Mouse (Mus musculus) limb, embryonic 12.5 days (tissue): ENCODE measurements around the gene Nxt1. TPM values are rescaled to one million over a fixed set of nuclear protein-coding genes. Genes with fewer than 3 reads are reported as not detected.

Experiments used
- polyA plus RNA-seq: library from polyadenylated mRNA; unstranded; fragments of >200 nt; fragmentation: Nextera tagmentation; extraction: Ambion mirVana; gene quantifications from 2 replicates; pipeline ENCODE4 v1.2.1, GENCODE M21; 2016

Gene Nxt1
- polyA plus RNA-seq, 1 experiment from 2014 or later: 117 TPM

Other genes with a start within 250 kb of the Nxt1 start
- gene Cd93, start 229.0 kb upstream of the Nxt1 start, polyA plus RNA-seq: 5.6 and 6.2 TPM in 2 replicates
- gene Gzf1, start 8.4 kb downstream of the Nxt1 start, polyA plus RNA-seq: 25.5 and 26.8 TPM in 2 replicates
- gene Napb, start 59.9 kb downstream of the Nxt1 start, polyA plus RNA-seq: 4.7 TPM in 2 replicates
- not detected in 2 replicates for gene Cstl1, start 77.8 kb downstream of the Nxt1 start, polyA plus RNA-seq
- not detected in 2 replicates for gene Cst11, start 98.9 kb downstream of the Nxt1 start, polyA plus RNA-seq
- not detected in 2 replicates for gene 8030411F24Rik, start 109.4 kb downstream of the Nxt1 start, polyA plus RNA-seq
- gene Cst12, start 116.8 kb downstream of the Nxt1 start, polyA plus RNA-seq: not detected in 2 replicates
- gene Cst8, start 126.2 kb downstream of the Nxt1 start, polyA plus RNA-seq: not detected in 2 replicates
- not detected in 2 replicates for gene Cst13, start 147.5 kb downstream of the Nxt1 start, polyA plus RNA-seq
- not detected in 2 replicates for gene Cst9, start 162.5 kb downstream of the Nxt1 start, polyA plus RNA-seq
- gene 9230104L09Rik, start 192.4 kb downstream of the Nxt1 start, polyA plus RNA-seq: not detected in 2 replicates
- gene Cst3, start 203.1 kb downstream of the Nxt1 start, polyA plus RNA-seq: 287 and 288 TPM in 2 replicates